Mouse (Mus musculus): ENCODE measurements around the gene Mast3. TPM values are rescaled to one million over a fixed set of nuclear protein-coding genes. Genes with fewer than 3 reads are reported as not detected.

Gene Mast3
- polyA plus RNA-seq, 1 experiment = 31.7 TPM

- Histone ChIP-seq H3K27me3 (ENCODE audit: control insufficient read depth, insufficient read depth, insufficient read length) (no peaks in the 10 kb centered on the region), H3K4me2 (ENCODE audit: low read depth) (no peak overlapping the region)
Observed at GRCm38 (mm10) chr8:70834071-70834470, 29.2 kb upstream of the Mast3 start.

GRCm38 (mm10) chr8:70833520-70833919, 28.7 kb upstream of the Mast3 start:
- TF ChIP-seq POLR2A (IDR thresholded peaks at IDR 0.05; ENCODE audit: insufficient read length, low read depth) = no peak
- peak in 1 of 3 experiments; percentile 30 for TF ChIP-seq MYOG (IDR thresholded peaks at IDR 0.05; ENCODE audit: control insufficient read depth in 1 of 3, insufficient read depth in 1 of 3, insufficient read length in 2 of 3, low read depth in 2 of 3)
- H3K36me3 ChIP-seq (ENCODE audit: control insufficient read depth, insufficient read depth) = no peaks in the 10 kb centered on the region
- H3ac ChIP-seq (ENCODE audit: control insufficient read depth, insufficient read length) = no peak overlapping the region
- peak overlapping the region; percentile 38 for H3K4me2 ChIP-seq (ENCODE audit: low read depth)
- no peaks in the 10 kb centered on the region for H3K79me2 ChIP-seq (ENCODE audit: control insufficient read depth, insufficient read depth)
- H3K27me3 ChIP-seq (ENCODE audit: control insufficient read depth, insufficient read depth, insufficient read length) = no peaks in the 10 kb centered on the region
- H3K4me3 ChIP-seq = no peak overlapping the region

More at GRCm38 (mm10) chr8:70834071-70834470, 29.2 kb upstream of the Mast3 start:
- H3K36me3 ChIP-seq (ENCODE audit: control insufficient read depth, insufficient read depth) = no peaks in the 10 kb centered on the region
- H3K4me3 ChIP-seq = no peak overlapping the region
- no peak overlapping the region for H3ac ChIP-seq (ENCODE audit: control insufficient read depth, insufficient read length)
- H3K79me2 ChIP-seq (ENCODE audit: control insufficient read depth, insufficient read depth) = no peaks in the 10 kb centered on the region
- TF ChIP-seq E2F4 (IDR thresholded peaks at IDR 0.05; ENCODE audit: insufficient read depth) (no peak), POLR2AphosphoS2 (IDR thresholded peaks at IDR 0.05; ENCODE audit: insufficient read length, low read depth) (no peak), MYOD1 (IDR thresholded peaks at IDR 0.05; ENCODE audit: control insufficient read depth in 1 of 3, insufficient read length in 2 of 3, low read depth in 2 of 3) (no peak), MAX (IDR thresholded peaks at IDR 0.05; ENCODE audit: low read depth) (no peak), CEBPB (IDR thresholded peaks at IDR 0.05; ENCODE audit: insufficient read depth, poor library complexity, severe bottlenecking) (no peak), TCF12 (IDR thresholded peaks at IDR 0.05; ENCODE audit: insufficient read depth, poor library complexity, severe bottlenecking) (no peak), POLR2A (IDR thresholded peaks at IDR 0.05; ENCODE audit: insufficient read length, low read depth) (no peak), SRF (IDR thresholded peaks at IDR 0.05; ENCODE audit: control insufficient read depth, insufficient read length, low read depth) (no peak), REST (IDR thresholded peaks at IDR 0.05; ENCODE audit: insufficient read depth, insufficient read length) (no peak), TCF3 (IDR thresholded peaks at IDR 0.05; ENCODE audit: insufficient read length, low read depth) (no peak), MYOG (IDR thresholded peaks at IDR 0.05; ENCODE audit: control insufficient read depth in 1 of 3, insufficient read depth in 1 of 3, insufficient read length in 2 of 3, low read depth in 2 of 3) (no peak), USF1 (IDR thresholded peaks at IDR 0.05; ENCODE audit: low read depth) (no peak)

GRCm38 (mm10) chr8:70833018-70833482, 28.2 kb upstream of the Mast3 start:
- peak overlapping the region; percentile 38 for H3K4me2 ChIP-seq (ENCODE audit: low read depth)
- TF ChIP-seq TCF3 (IDR thresholded peaks at IDR 0.05; ENCODE audit: insufficient read length, low read depth) (no peak), MAX (IDR thresholded peaks at IDR 0.05; ENCODE audit: low read depth) (no peak), MYOD1 (IDR thresholded peaks at IDR 0.05; ENCODE audit: control insufficient read depth in 1 of 3, insufficient read length in 2 of 3, low read depth in 2 of 3) (no peak)

GRCm38 (mm10) chr8:70832371-70832770, 27.5 kb upstream of the Mast3 start:
- TF ChIP-seq TCF12 (IDR thresholded peaks at IDR 0.05; ENCODE audit: insufficient read depth, poor library complexity, severe bottlenecking) (no peak), E2F4 (IDR thresholded peaks at IDR 0.05; ENCODE audit: insufficient read depth) (no peak), MYOD1 (IDR thresholded peaks at IDR 0.05; ENCODE audit: control insufficient read depth in 1 of 3, insufficient read length in 2 of 3, low read depth in 2 of 3) (no peak), POLR2A (IDR thresholded peaks at IDR 0.05; ENCODE audit: insufficient read length, low read depth) (no peak), CEBPB (IDR thresholded peaks at IDR 0.05; ENCODE audit: insufficient read depth, poor library complexity, severe bottlenecking) (no peak), MYOG (IDR thresholded peaks at IDR 0.05; ENCODE audit: control insufficient read depth in 1 of 3, insufficient read depth in 1 of 3, insufficient read length in 2 of 3, low read depth in 2 of 3) (no peak), TCF3 (IDR thresholded peaks at IDR 0.05; ENCODE audit: insufficient read length, low read depth) (no peak)
- H3K27me3 ChIP-seq (ENCODE audit: control insufficient read depth, insufficient read depth, insufficient read length) = no peaks in the 10 kb centered on the region

More at GRCm38 (mm10) chr8:70833018-70833482, 28.2 kb upstream of the Mast3 start:
- H3ac ChIP-seq (ENCODE audit: control insufficient read depth, insufficient read length) = no peak overlapping the region
- no peaks in the 10 kb centered on the region for H3K27me3 ChIP-seq (ENCODE audit: control insufficient read depth, insufficient read depth, insufficient read length)
- H3K4me3 ChIP-seq = no peak overlapping the region
- no peaks in the 10 kb centered on the region for H3K79me2 ChIP-seq (ENCODE audit: control insufficient read depth, insufficient read depth)
- no peaks in the 10 kb centered on the region for H3K36me3 ChIP-seq (ENCODE audit: control insufficient read depth, insufficient read depth)

GRCm38 (mm10) chr8:70831517-70831916, 26.7 kb upstream of the Mast3 start:
- Histone ChIP-seq H3K79me2 (ENCODE audit: control insufficient read depth, insufficient read depth) (no peaks in the 10 kb centered on the region), H3K27me3 (ENCODE audit: control insufficient read depth, insufficient read depth, insufficient read length) (no peaks in the 10 kb centered on the region), H3K4me2 (ENCODE audit: low read depth) (no peak overlapping the region), H3ac (ENCODE audit: control insufficient read depth, insufficient read length) (no peak overlapping the region), H3K4me3 (no peak overlapping the region), H3K36me3 (ENCODE audit: control insufficient read depth, insufficient read depth) (no peaks in the 10 kb centered on the region)
- TF ChIP-seq E2F4 (IDR thresholded peaks at IDR 0.05; ENCODE audit: insufficient read depth) = no peak
- TF ChIP-seq POLR2A (IDR thresholded peaks at IDR 0.05; ENCODE audit: insufficient read length, low read depth) = no peak
- TF ChIP-seq REST (IDR thresholded peaks at IDR 0.05; ENCODE audit: insufficient read depth, insufficient read length) = no peak
- TF ChIP-seq MYOD1 (IDR thresholded peaks at IDR 0.05; ENCODE audit: control insufficient read depth in 1 of 3, insufficient read length in 2 of 3, low read depth in 2 of 3) = no peak
- TF ChIP-seq CEBPB (IDR thresholded peaks at IDR 0.05; ENCODE audit: insufficient read depth, poor library complexity, severe bottlenecking) = no peak
- TF ChIP-seq SRF (IDR thresholded peaks at IDR 0.05; ENCODE audit: control insufficient read depth, insufficient read length, low read depth) = no peak
- no peak for TF ChIP-seq TCF3 (IDR thresholded peaks at IDR 0.05; ENCODE audit: insufficient read length, low read depth)
- no peak for TF ChIP-seq USF1 (IDR thresholded peaks at IDR 0.05; ENCODE audit: low read depth)
- no peak for TF ChIP-seq POLR2AphosphoS2 (IDR thresholded peaks at IDR 0.05; ENCODE audit: insufficient read length, low read depth)
- no peak for TF ChIP-seq MAX (IDR thresholded peaks at IDR 0.05; ENCODE audit: low read depth)
- no peak for TF ChIP-seq TCF12 (IDR thresholded peaks at IDR 0.05; ENCODE audit: insufficient read depth, poor library complexity, severe bottlenecking)
- no peak for TF ChIP-seq MYOG (IDR thresholded peaks at IDR 0.05; ENCODE audit: control insufficient read depth in 1 of 3, insufficient read depth in 1 of 3, insufficient read length in 2 of 3, low read depth in 2 of 3)

More at GRCm38 (mm10) chr8:70832371-70832770, 27.5 kb upstream of the Mast3 start:
- H3ac ChIP-seq (ENCODE audit: control insufficient read depth, insufficient read length) = no peak overlapping the region
- no peak overlapping the region for H3K4me3 ChIP-seq
- H3K79me2 ChIP-seq (ENCODE audit: control insufficient read depth, insufficient read depth) = no peaks in the 10 kb centered on the region
- no peak overlapping the region for H3K4me2 ChIP-seq (ENCODE audit: low read depth)
- H3K36me3 ChIP-seq (ENCODE audit: control insufficient read depth, insufficient read depth) = no peaks in the 10 kb centered on the region

Measured in myocyte (in vitro differentiated cells).